Mouse (Mus musculus) MEL-GATA-1-ER (cell line): ENCODE results near the gene Mfsd4b5.
"Not testable (repeated sequence)": the region's sequence is repeated elsewhere in the genome, so short reads cannot be mapped to it uniquely, and the experiment has no call there.

ENCODE experiments used
- DNase-seq: peaks from one replicate; pipeline ENCODE4 v3.0.0-alpha.2; 2012; ENCODE audit warnings: low read depth; ENCODE audit errors: extremely low read depth

Gene Mfsd4b5

DNA sequence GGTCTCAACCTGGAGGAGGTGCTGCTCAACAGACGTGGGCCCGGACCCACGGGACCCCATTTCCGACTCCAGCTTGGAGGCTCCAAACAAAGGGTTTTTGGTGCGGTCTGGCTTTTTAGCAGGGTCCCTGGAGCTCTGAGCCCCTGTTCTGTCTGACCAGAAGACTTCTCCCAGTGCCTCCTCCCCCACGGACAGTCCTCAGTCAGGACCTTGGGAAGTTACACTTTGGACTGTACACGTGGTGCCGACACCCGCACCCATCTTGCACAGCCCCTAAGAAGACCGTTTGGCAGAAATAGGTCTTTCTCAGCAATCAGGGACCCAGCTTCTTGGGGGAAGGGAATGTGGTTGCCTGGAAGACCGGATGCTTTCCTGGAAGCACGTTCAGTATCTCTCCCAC, at the start of gene Mfsd4b5:
Gene Mfsd4b5 (minus strand): TSS at position 181 of the 400 bp plus-strand sequence.
- DNase-seq, result no peak

- DNase-seq, result no peak
These were observed 48.5 kb upstream of the Mfsd4b5 start for GRCm38 (mm10) chr10:40034956-40035355.

- DNase-seq, result no peak
These were observed 46.5 kb upstream of the Mfsd4b5 start for GRCm38 (mm10) chr10:40032897-40033296.

GRCm38 (mm10) chr10:40030716-40031115, 44.3 kb upstream of the Mfsd4b5 start:
- DNase-seq, result no peak

GRCm38 (mm10) chr10:40029610-40030009, 43.2 kb upstream of the Mfsd4b5 start:
- DNase-seq, result no peak

GRCm38 (mm10) chr10:40028091-40028490, 41.6 kb upstream of the Mfsd4b5 start:
- no peak for DNase-seq

GRCm38 (mm10) chr10:40026546-40026945, 40.1 kb upstream of the Mfsd4b5 start:
- no peak for DNase-seq

- no peak for DNase-seq
These were observed 39.1 kb upstream of the Mfsd4b5 start for GRCm38 (mm10) chr10:40025560-40025959.

DNA sequence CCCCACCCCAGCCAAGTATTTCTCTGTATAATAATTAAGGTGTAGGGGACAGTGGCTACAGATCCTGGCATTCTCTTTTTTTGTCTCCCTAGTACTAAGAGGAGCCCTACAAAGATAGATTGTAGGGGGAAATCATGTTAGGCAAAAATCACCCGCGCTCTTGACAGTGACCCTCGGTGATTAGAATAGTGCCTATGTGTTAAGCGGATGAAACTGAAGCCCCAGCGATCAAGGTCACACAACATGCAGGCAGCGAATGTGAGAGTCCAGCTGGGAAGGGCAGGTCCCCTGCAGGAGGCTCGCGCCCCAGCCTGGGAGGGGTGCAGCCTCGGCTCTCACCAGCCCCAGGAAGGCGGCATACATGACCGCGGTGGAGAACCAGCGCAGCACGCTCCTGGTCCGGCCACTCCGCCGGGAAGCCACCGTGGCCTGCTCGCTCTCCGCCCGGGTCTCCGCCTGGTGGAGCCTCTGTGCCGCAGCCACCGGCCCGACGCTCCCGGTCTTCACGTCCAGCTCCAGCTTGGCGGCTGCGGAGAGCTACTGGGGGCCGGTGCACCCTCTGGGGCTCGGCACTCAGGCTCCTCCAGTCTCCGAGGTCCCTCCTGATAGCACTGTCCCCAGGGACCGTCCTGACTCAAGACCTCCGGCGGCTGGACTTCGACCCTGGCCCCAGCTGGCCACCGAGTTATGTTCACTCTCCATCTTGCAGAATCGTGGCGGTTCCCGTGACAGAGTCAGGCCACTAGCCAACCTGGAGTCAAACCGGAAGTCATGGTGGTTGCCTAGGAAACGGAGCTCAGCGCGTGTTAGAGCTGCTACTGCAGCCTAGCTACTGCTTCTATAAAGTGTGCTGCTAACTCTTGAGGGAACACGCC, 38.3 kb upstream of the Mfsd4b5 start, which contains the start of gene Mfsd4b1:
Gene Mfsd4b1 (minus strand): TSS at position 715 of the 875 bp plus-strand sequence.
- DNase-seq, result no peak

- DNase-seq, result no peak
These were observed 34.0 kb upstream of the Mfsd4b5 start for GRCm38 (mm10) chr10:40020401-40020800.

DNA sequence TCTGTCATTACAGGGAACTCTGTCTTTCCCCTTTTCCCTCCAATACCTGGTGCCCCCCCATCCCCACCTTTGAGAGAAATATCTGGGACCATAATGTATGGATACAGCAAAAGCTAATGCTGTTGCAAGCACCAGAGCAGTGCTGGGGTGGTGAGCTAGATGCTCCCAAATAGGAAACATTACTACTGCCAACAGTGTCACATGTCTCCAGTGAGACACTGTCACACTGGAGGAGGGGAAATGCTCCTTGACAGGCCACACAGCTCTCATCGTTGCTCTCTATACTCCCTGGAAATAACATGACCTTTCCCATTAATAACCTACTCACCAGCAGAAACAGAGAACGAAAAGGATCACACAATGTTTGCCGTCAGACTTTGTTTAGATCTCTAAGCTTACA, 33.0 kb upstream of the Mfsd4b5 start:
- DNase-seq, result no peak

GRCm38 (mm10) chr10:40018261-40018860, 31.9 kb upstream of the Mfsd4b5 start:
- no peak for DNase-seq

DNA sequence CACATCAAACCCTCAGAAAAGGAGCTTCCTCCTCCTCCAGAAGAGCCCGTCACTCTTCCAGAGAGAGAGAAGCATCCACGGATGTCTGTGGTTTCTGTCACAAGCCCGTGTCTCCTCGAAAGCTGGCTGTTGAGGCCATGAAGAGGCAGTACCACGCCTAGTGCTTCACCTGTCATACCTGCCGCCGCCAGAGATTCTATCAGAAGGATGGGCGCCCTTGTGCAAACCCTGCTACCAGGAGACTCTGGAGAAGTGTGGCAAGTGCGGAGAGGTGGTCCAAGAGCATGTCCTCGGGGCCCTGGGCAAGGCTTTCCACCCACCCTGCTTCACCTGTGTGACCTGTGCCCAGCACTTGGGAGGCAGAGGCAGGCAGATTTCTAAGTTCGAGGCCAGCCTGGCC, 23.1 kb upstream of the Mfsd4b5 start:
- no peak for DNase-seq

DNA sequence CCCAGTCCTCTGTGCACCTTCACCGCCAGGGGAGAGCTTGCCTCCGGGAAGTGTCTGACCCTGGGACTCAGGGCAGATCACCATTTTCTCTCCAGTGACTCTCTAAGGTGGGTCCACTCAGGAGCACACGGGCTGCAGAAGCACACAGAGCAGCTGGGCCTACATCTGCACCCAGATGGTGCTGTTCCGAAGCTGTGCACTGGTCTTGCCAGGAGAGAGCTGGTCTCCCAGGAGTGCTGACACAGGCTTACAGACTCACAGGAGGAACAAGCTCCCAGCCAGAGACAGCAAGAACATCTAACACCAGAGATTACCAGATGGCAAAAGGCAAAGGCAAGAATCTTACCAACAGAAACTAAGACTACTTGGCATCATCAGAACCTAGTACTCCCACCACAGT, 22.4 kb upstream of the Mfsd4b5 start:
- DNase-seq, result not testable (repeated sequence)

DNA sequence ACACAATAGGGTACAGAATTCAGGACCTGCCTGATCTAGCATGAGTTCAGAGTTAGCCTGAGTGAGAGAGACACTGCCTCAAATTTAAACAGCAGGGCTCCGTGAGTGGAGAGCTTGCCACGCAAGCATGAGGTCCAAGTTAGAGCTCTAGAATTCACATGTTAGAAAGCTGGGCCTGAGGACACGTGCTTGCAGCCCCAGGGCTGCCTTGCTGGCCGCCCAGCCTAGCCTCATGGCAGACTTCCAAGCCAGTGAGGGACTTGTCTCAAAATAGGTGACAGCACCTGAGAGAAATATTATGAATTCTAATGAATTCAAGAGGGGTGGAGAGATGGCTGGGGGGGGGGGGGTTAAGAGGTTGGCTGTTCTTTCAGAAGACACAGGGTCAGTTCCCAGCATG, 21.5 kb upstream of the Mfsd4b5 start:
- no peak for DNase-seq

- no peak for DNase-seq
These were observed 20.5 kb upstream of the Mfsd4b5 start for GRCm38 (mm10) chr10:40006963-40007362.

DNA sequence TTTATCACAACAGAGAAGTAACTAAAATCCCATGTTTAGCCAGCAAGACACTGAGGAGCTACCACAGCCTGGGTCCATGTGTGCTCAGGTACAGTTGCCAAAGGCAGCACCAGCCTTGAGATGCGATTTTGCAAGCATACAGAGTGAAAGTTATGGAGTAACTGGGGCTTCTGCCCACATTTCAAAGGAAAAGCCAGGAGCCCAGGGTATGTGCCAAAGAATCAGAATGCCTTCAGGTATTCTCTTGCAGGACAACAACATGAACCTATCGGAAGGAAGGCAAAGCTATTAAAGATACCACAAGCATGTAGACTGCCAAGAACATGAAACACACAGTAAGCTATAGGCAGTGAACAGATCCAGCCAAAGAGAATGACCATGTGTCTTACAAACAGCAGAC, 14.3 kb upstream of the Mfsd4b5 start:
- DNase-seq, result no peak

GRCm38 (mm10) chr10:39991155-39991554, 4.7 kb upstream of the Mfsd4b5 start:
- no peak for DNase-seq

DNA sequence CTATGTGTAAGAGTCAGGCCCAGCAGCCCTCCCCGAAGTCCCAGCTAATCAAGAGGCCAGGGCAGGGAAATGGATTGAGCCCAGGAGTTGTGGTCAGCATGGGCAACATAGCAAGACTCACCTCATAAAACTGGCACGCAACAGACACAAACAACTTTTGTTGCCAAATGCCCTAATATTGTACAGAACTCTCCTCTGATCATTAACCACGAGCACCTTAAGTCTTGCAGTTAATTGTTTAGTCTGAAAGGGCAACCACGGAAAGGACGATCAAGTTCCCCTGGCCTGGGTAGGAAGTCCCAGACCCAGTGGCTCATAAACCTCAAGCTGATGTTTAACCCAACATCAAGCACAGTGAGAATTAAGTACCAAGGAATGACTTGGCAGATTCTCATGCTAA, 3.8 kb downstream of the Mfsd4b5 start:
- DNase-seq, result no peak

- no peak for DNase-seq
These were observed 8.2 kb downstream of the Mfsd4b5 start for GRCm38 (mm10) chr10:39978231-39978630.

DNA sequence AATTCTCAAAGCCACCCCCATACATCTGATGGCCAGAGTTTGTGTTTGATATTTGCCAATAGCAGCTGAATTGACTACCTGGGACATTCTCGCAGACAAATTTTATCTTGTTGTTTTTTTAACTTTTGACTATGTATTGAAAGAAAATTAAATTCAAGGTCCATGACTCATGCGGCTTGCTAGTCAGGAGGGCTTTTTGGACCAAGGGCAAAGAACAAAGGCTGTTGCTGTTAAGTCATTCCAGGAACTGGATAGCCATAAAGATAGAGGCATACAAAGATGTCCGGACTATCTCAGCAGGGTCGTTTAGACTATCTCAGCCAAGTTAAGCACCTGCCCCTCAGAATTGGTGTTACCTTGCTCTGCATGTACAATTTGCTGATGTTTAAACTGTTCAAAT, 9.1 kb downstream of the Mfsd4b5 start:
- no peak for DNase-seq

DNA sequence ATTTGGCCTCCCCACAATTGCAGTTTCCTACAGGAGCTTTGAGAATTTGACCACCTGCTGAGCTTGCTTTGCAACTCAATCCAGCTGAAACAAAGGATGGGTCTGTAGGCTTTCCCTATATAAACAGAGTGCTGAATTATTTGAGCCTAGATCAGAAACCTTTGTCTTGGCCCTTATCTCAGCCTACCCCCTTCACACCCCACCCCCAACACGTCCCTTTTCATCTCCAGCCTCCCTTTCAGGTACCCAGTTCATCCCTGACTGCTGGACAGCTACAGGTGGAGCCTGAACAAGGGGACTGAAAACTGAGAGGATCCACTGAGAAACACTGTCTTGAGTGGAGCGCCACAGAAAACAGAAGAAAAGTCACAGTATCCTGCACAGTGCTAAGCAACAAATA, 10.7 kb downstream of the Mfsd4b5 start:
- DNase-seq, result no peak

GRCm38 (mm10) chr10:39974982-39975381, 11.5 kb downstream of the Mfsd4b5 start:
- DNase-seq, result no peak
